Mouse (Mus musculus): ENCODE measurements around the gene Bbip1. TPM values are rescaled to one million over a fixed set of nuclear protein-coding genes. Genes with fewer than 3 reads are reported as not detected.

Gene Bbip1
- total RNA-seq, 2 experiments from 2014 or later, result 53.4 to 54.9 TPM

GRCm38 (mm10) chr19:53894538-53895121 lies 49.8 kb downstream of the Bbip1 start:
- DNase-seq (ENCODE audit: low spot score in 2 of 2), result no peak
- intact Hi-C loops (cut with DNase I), result no loop called here

GRCm38 (mm10) chr19:53893711-53894171 lies 50.7 kb downstream of the Bbip1 start:
- intact Hi-C loops (cut with DNase I), result no loop called here

GRCm38 (mm10) chr19:53892838-53893359 lies 51.5 kb downstream of the Bbip1 start:
- DNase-seq (ENCODE audit: low spot score in 2 of 2), result no peak
- intact Hi-C loops (cut with DNase I), result no loop called here

More at GRCm38 (mm10) chr19:53893711-53894171, 50.7 kb downstream of the Bbip1 start:
- DNase-seq (ENCODE audit: low spot score in 2 of 2), result no peak

- DNase-seq (ENCODE audit: low spot score in 2 of 2), result no peak
- intact Hi-C loops (cut with DNase I), result no loop called here
Measured at GRCm38 (mm10) chr19:53892061-53892460, 52.4 kb downstream of the Bbip1 start, which contains the start of gene Pdcd4. Pdcd4 (plus strand) TSS chr19:53892231.

GRCm38 (mm10) chr19:53891569-53891968 lies 52.9 kb downstream of the Bbip1 start:
- DNase-seq (ENCODE audit: low spot score in 2 of 2), result no peak
- intact Hi-C loops (cut with DNase I), result no loop called here

GRCm38 (mm10) chr19:53890781-53891251 lies 53.6 kb downstream of the Bbip1 start:
- intact Hi-C loops (cut with DNase I), result no loop called here
- DNase-seq (ENCODE audit: low spot score in 2 of 2), result no peak

GRCm38 (mm10) chr19:53890274-53890673 lies 54.2 kb downstream of the Bbip1 start:
- intact Hi-C loops (cut with DNase I), result no loop called here
- DNase-seq (ENCODE audit: low spot score in 2 of 2), result no peak

- intact Hi-C loops (cut with DNase I), result no loop called here
- DNase-seq (ENCODE audit: low spot score in 2 of 2), result no peak
Measured at GRCm38 (mm10) chr19:53889555-53889954, 54.9 kb downstream of the Bbip1 start.

- intact Hi-C loops (cut with DNase I), result no loop called here
- no peak for DNase-seq (ENCODE audit: low spot score in 2 of 2)
Measured at GRCm38 (mm10) chr19:53888331-53888730, 56.1 kb downstream of the Bbip1 start.

GRCm38 (mm10) chr19:53887822-53888221 lies 56.6 kb downstream of the Bbip1 start:
- intact Hi-C loops (cut with DNase I), result no loop called here
- no peak for DNase-seq (ENCODE audit: low spot score in 2 of 2)

- no peak for DNase-seq (ENCODE audit: low spot score in 2 of 2)
- intact Hi-C loops (cut with DNase I), result no loop called here
Measured at GRCm38 (mm10) chr19:53886576-53887370, 57.7 kb downstream of the Bbip1 start.

GRCm38 (mm10) chr19:53885450-53885849 lies 59.0 kb downstream of the Bbip1 start:
- intact Hi-C loops (cut with DNase I), result no loop called here
- DNase-seq (ENCODE audit: low spot score in 2 of 2), result no peak

GRCm38 (mm10) chr19:53881786-53882185 lies 62.6 kb downstream of the Bbip1 start:
- DNase-seq (ENCODE audit: low spot score in 2 of 2), result no peak
- intact Hi-C loops (cut with DNase I), result no loop called here

- intact Hi-C loops (cut with DNase I), result no loop called here
- DNase-seq (ENCODE audit: low spot score in 2 of 2), result no peak
Measured at GRCm38 (mm10) chr19:53880460-53880859, 64.0 kb downstream of the Bbip1 start.

Other genes with a start within 250 kb of the Bbip1 start
- gene Pdcd4, start 52.4 kb downstream of the Bbip1 start, total RNA-seq (2021), result 100 to 1,000 TPM in 1 of 2 experiments, 10 to 100 TPM in 1; 98.6 to 113 TPM
- gene Shoc2, start 321 bp downstream of the Bbip1 start, total RNA-seq (2021), result 10 to 100 TPM; 48.4 to 53.3 TPM
- gene Adra2a, start 99.5 kb upstream of the Bbip1 start, total RNA-seq (2021), result 10 to 100 TPM; 20.0 to 23.3 TPM

All from left cerebral cortex, postnatal 36 days (tissue).